Mouse (Mus musculus): ENCODE measurements around the gene Sln. TPM values are rescaled to one million over a fixed set of nuclear protein-coding genes. Genes with fewer than 3 reads are reported as not detected.

The Sln gene
- polyA plus RNA-seq, 1 experiment from 2014 or later: 6.0 TPM

Other genes starting within 250 kb of the Sln start
- gene Acat1, start 239.8 kb upstream of the Sln start, polyA plus RNA-seq (2015; fragmentation: Nextera tagmentation; extraction: Ambion mirVana): 113 and 131 TPM in 2 replicates
- 36.1 and 39.4 TPM in 2 replicates for gene Cul5, start 180.2 kb upstream of the Sln start, polyA plus RNA-seq (2015; fragmentation: Nextera tagmentation; extraction: Ambion mirVana)
- gene Rab39, start 143.9 kb upstream of the Sln start, polyA plus RNA-seq (2015; fragmentation: Nextera tagmentation; extraction: Ambion mirVana): 0.52 and 0.73 TPM in 2 replicates
- gene Slc35f2, start 78.6 kb upstream of the Sln start, polyA plus RNA-seq (2015; fragmentation: Nextera tagmentation; extraction: Ambion mirVana): 10.5 and 10.9 TPM in 2 replicates
- 0.67 and 0.89 TPM in 2 replicates for gene Elmod1, start 125.1 kb downstream of the Sln start, polyA plus RNA-seq (2015; fragmentation: Nextera tagmentation; extraction: Ambion mirVana)
- gene Tnfaip8l3, start 218.2 kb downstream of the Sln start, polyA plus RNA-seq (2015; fragmentation: Nextera tagmentation; extraction: Ambion mirVana): 0.86 and 1.3 TPM in 2 replicates

Measured in embryonic facial prominence, embryonic 13.5 days (tissue).